Mouse (Mus musculus): ENCODE measurements around the gene Klc4. TPM values are rescaled to one million over a fixed set of nuclear protein-coding genes. Genes with fewer than 3 reads are reported as not detected.
A peak's percentile ranks its signal among the peaks of the same experiment; 100 is the strongest.

Klc4 gene
- total RNA-seq (2014; rRNA removed) (31.2 and 32.7 TPM in 2 replicates), polyA plus RNA-seq (2015; fragmentation: Nextera tagmentation; extraction: Ambion mirVana) (20.3 and 21.3 TPM in 2 replicates)

DNA sequence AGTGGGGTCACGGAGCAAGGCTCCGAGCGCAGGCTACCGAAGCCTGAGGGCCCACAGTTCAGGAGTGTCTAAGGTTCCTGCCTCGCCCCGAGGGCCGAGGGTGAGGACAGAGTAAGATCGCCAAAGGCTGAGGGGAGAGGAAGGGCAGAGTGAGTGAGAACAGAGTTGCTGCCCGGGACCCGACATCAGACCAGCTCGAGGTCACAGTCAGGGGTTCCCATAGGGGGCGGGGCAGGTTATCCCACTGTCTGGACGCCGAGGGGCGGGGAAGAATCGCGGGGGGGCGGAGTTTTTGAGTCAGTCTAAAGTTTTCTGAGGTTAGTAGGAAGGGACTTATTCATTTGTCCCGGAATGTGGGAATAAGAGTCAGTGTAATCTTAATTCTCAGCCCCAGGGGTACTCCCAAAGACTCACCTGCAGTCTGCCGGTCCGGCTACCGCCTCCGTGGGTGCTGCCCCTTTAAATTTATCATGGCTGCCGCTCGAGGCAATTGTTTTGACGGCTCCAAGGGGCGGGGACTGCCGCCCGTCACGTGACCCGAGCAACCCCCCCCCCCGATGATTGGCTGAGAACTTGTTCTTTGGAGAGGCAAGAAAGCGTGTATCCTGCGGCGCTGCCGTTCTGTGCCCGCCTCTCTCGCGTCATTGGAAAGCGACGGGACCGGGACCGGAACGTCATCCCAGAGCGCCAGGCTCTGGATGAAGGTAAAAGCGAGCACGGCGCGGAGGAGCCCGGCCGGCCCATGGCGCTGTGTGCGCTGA is at the start of gene Klc4, which contains the start of gene Mrpl2:
TSS of gene Klc4 (minus strand) at position 462 of the 761 bp plus-strand sequence.
TSS of gene Mrpl2 (plus strand) at position 669 of the 761 bp plus-strand sequence.
- no peaks in the 10 kb centered on the region for H3K9me3 ChIP-seq (ENCODE audit: low read length)
- WGBS = 3% methylated on average over 53 of the region's 53 CpGs
- DNase-seq (peak; percentile 99), ATAC-seq (peak; percentile 76)
- no peaks in the 10 kb centered on the region for H3K27me3 ChIP-seq (ENCODE audit: insufficient read depth, low read length)
- H3K4me3 ChIP-seq (ENCODE audit: low read depth, low read length) = peak within 1 kb of the TSS; percentile 75
- peak; percentile 14; the same call in 1 of the 2 replicates for TF ChIP-seq CTCF (IDR thresholded peaks at IDR 0.05; ENCODE audit: low read depth)
- H3K9ac ChIP-seq = peak within 1 kb of the TSS; percentile 83
- peaks cover 15% of the 10 kb centered on the region for H3K4me1 ChIP-seq (ENCODE audit: insufficient read depth)
- peak within 1 kb of the TSS; percentile 88 for H3K27ac ChIP-seq (ENCODE audit: low read depth, low read length)
- peak within 1 kb of the TSS; percentile 94 for H3K4me2 ChIP-seq (ENCODE audit: low read depth)
- peaks cover 19% of the 10 kb centered on the region for H3K36me3 ChIP-seq (ENCODE audit: insufficient read depth)

DNA sequence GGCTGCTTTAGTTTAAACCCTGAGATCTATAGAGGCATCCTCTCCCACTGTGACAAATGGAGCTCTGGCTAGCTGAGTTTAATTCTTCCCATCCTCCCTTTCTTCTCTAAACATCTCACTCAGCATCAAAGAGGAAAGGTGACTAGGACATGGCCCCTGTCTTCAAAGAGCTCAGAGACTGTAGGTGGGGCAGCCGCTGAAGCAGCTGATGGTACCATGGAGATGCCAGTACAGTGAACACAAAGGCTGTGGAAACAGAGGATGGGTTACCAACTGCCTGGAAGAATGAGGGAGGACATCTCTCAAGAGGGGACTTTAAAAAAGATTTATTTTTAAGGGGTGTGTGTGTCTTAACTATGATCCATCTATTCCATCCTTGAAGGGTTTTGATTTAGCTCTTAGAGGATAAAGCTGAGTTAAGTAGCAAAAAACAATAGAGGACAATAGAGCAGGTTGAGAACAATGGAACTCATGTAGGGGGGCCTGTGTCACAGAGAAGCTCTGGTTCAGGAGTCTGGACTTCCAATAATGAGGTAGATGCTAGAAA is 48.8 kb upstream of the Klc4 start:
- no peak for ATAC-seq
- TF ChIP-seq CTCF (IDR thresholded peaks at IDR 0.05; ENCODE audit: low read depth) = no peak
- DNase-seq = no peak
- no peaks in the 10 kb centered on the region for H3K9me3 ChIP-seq (ENCODE audit: low read length)
- H3K36me3 ChIP-seq (ENCODE audit: insufficient read depth) = peaks cover 16% of the 10 kb centered on the region
- no peaks in the 10 kb centered on the region for H3K27me3 ChIP-seq (ENCODE audit: insufficient read depth, low read length)
- no peak overlapping the region for H3K27ac ChIP-seq (ENCODE audit: low read depth, low read length)
- no peak overlapping the region for H3K4me3 ChIP-seq (ENCODE audit: low read depth, low read length)
- 74% methylated on average over 1 of the region's 1 CpGs for WGBS
- H3K4me2 ChIP-seq (ENCODE audit: low read depth) = no peak overlapping the region
- H3K4me1 ChIP-seq (ENCODE audit: insufficient read depth) = no peaks in the 10 kb centered on the region
- H3K9ac ChIP-seq = no peak overlapping the region

DNA sequence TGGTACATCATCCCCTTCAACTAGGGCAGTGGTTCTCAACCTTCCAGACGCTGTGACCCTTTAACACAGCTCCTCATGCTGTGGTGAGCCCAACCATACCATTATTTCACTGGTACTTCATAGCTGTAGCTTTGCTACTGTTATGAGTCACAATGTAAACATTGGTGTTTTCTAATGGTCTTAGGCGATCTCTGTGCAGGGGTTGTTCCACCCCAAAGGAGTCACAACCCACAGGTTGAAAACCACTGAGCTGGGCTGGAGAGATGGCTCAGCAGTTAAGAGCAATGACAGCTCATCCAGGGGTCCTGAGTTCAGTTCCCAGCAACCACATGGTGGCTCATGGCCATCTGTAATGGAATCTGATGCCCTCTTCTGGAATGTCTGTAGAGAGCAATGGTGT is 45.6 kb upstream of the Klc4 start:
- no peaks in the 10 kb centered on the region for H3K27me3 ChIP-seq (ENCODE audit: insufficient read depth, low read length)
- no peak overlapping the region for H3K9ac ChIP-seq
- TF ChIP-seq CTCF (IDR thresholded peaks at IDR 0.05; ENCODE audit: low read depth) = no peak
- H3K4me3 ChIP-seq (ENCODE audit: low read depth, low read length) = no peak overlapping the region
- ATAC-seq (no peak), DNase-seq (no peak)
- WGBS = 97% methylated on average over 2 of the region's 2 CpGs
- peaks cover 14% of the 10 kb centered on the region for H3K36me3 ChIP-seq (ENCODE audit: insufficient read depth)
- no peaks in the 10 kb centered on the region for H3K4me1 ChIP-seq (ENCODE audit: insufficient read depth)
- no peak overlapping the region for H3K27ac ChIP-seq (ENCODE audit: low read depth, low read length)
- H3K9me3 ChIP-seq (ENCODE audit: low read length) = no peaks in the 10 kb centered on the region
- H3K4me2 ChIP-seq (ENCODE audit: low read depth) = no peak overlapping the region

DNA sequence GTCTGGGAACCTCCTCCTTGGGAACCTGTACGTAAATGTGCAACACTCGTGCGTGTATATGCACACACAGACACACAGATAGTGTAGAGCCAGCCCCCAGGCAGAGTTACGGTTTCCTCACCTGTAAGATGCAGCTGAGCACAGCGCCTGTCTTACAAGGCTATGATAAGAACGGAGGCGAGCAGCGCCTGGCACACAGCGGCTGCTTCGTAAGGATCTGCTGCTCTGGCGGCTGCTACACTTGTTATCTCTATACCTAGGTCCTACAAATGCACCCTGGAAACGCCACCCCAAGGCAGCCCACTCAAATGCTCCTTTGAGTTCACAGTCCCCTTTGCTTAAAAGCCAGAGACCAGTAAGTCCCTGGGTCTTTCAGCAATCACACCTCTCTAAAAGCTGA is 44.8 kb upstream of the Klc4 start:
- H3K4me1 ChIP-seq (ENCODE audit: insufficient read depth) = no peaks in the 10 kb centered on the region
- no peak for ATAC-seq
- WGBS = 94% methylated on average over 12 of the region's 12 CpGs
- no peaks in the 10 kb centered on the region for H3K9me3 ChIP-seq (ENCODE audit: low read length)
- H3K4me2 ChIP-seq (ENCODE audit: low read depth) = no peak overlapping the region
- H3K9ac ChIP-seq = no peak overlapping the region
- DNase-seq = no peak
- no peak overlapping the region for H3K27ac ChIP-seq (ENCODE audit: low read depth, low read length)
- TF ChIP-seq CTCF (IDR thresholded peaks at IDR 0.05; ENCODE audit: low read depth) = no peak
- no peaks in the 10 kb centered on the region for H3K27me3 ChIP-seq (ENCODE audit: insufficient read depth, low read length)
- no peak overlapping the region for H3K4me3 ChIP-seq (ENCODE audit: low read depth, low read length)
- H3K36me3 ChIP-seq (ENCODE audit: insufficient read depth) = peaks cover 21% of the 10 kb centered on the region

DNA sequence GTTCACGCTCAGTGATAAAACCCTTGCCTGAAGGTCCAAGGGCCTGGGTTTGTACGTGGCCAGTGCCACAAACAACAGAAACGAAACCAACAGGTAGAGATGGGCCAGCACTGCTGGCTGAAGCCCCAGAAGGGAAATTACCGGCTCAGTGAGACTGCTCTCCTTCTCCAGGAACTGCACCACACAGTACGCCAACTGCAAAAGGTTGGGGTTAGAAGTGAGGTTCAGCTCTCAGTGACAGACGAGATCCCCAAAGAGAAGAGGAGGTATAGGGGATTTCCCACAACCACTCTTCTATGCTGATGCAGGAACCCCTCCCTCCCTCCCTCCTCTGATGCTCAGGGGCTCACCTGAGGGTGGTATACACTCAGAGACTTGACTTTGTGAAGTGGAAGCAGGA is 40.1 kb upstream of the Klc4 start:
- 90% methylated on average over 6 of the region's 6 CpGs for WGBS
- Histone ChIP-seq H3K36me3 (ENCODE audit: insufficient read depth) (peaks cover 47% of the 10 kb centered on the region), H3K4me3 (ENCODE audit: low read depth, low read length) (no peak overlapping the region)

DNA sequence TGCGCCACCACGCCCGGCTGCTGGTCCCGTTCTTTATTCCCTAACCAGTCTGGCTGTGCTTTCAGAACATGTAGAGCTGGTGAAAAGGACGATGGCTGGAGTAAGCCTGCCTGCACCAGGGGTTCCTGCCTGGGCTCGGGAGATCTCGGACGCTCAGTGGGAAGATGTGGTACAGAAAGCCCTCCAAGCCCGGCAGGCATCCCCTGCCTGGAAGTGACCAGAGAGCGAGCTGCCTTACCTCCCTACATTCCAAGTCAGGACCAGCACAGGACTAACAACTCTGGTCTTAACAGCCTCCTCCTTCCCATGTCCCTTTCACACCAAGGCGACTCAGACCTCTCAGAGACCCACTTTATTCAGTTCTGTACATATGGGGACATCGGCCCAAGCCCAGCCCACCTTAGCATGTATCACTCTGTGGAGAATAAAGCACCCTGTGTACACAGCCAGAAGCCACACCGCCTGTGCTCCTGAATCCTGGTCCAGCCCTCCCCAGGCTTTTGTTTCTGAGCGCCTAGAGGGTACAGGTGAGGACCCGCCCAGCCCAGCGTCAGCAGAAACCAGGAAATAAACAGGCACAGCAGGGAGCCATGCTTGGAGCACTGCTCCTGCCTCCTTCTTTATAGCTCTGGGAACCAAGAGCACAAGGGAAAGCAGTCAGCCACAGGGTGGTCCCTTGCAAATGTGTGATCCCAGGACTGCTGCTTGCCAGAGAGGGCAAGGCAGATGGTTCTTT is 37.0 kb upstream of the Klc4 start:
- Histone ChIP-seq H3K9ac (no peak overlapping the region), H3K4me3 (ENCODE audit: low read depth, low read length) (no peak overlapping the region), H3K4me1 (ENCODE audit: insufficient read depth) (peaks cover 16% of the 10 kb centered on the region; the same call in 1 of the 2 replicates), H3K27me3 (ENCODE audit: insufficient read depth, low read length) (no peaks in the 10 kb centered on the region), H3K36me3 (ENCODE audit: insufficient read depth) (peaks cover 53% of the 10 kb centered on the region), H3K27ac (ENCODE audit: low read depth, low read length) (no peak overlapping the region), H3K9me3 (ENCODE audit: low read length) (no peaks in the 10 kb centered on the region), H3K4me2 (ENCODE audit: low read depth) (no peak overlapping the region)
- ATAC-seq = no peak
- WGBS = 81% methylated on average over 16 of the region's 16 CpGs
- DNase-seq = no peak
- TF ChIP-seq CTCF (IDR thresholded peaks at IDR 0.05; ENCODE audit: low read depth) = no peak

More for the DNA sequence above, 40.1 kb upstream of the Klc4 start:
- Histone ChIP-seq H3K4me1 (ENCODE audit: insufficient read depth) (peaks cover 6% of the 10 kb centered on the region; the same call in 1 of the 2 replicates), H3K27ac (ENCODE audit: low read depth, low read length) (no peak overlapping the region), H3K9ac (no peak overlapping the region), H3K4me2 (ENCODE audit: low read depth) (no peak overlapping the region), H3K27me3 (ENCODE audit: insufficient read depth, low read length) (no peaks in the 10 kb centered on the region), H3K9me3 (ENCODE audit: low read length) (no peaks in the 10 kb centered on the region)
- ATAC-seq (no peak), DNase-seq (no peak)
- TF ChIP-seq CTCF (IDR thresholded peaks at IDR 0.05; ENCODE audit: low read depth) = no peak
